Mouse (Mus musculus): ENCODE results near the gene Sfpq. TPM values are rescaled to one million over a fixed set of nuclear protein-coding genes. Genes with fewer than 3 reads are reported as not detected.
A peak's percentile ranks its signal among the peaks of the same experiment; 100 is the strongest.
"Not testable (repeated sequence)": the region's sequence is repeated elsewhere in the genome, so short reads cannot be mapped to it uniquely, and the experiment has no call there.

The Sfpq gene
- total RNA-seq (2021), result 100 to 1,000 TPM; 459 to 501 TPM

GRCm38 (mm10) chr4:127021151-127021945, at the start of gene Sfpq:
TSS of gene Sfpq (plus strand) at chr4:127021324.
- intact Hi-C loops (cut with DNase I), result no loop called here
- DNase-seq, result peak; percentile 98

GRCm38 (mm10) chr4:126977467-126977866, 43.7 kb upstream of the Sfpq start:
- intact Hi-C loops (cut with DNase I), result no loop called here
- DNase-seq, result peak; percentile 37

DNA sequence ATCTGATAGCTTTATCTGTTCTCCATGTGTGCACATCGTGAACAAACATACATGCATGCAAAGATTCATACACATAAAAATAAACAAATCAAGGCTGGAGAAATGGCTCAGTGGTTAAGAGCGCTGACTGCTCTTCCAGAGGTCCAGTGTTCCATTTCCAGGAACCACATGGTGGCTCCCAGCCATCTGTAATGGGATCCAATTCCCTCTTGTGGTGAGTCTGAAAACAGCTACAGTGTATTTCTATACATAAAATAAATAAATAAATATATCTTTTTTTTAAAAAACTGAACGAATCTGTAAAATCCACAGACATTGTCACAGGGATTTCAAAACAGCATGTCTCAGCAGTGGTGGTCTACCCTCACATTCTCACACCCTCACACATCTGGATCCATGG, 42.4 kb upstream of the Sfpq start:
- no peak for DNase-seq
- intact Hi-C loops (cut with DNase I), result no loop called here

DNA sequence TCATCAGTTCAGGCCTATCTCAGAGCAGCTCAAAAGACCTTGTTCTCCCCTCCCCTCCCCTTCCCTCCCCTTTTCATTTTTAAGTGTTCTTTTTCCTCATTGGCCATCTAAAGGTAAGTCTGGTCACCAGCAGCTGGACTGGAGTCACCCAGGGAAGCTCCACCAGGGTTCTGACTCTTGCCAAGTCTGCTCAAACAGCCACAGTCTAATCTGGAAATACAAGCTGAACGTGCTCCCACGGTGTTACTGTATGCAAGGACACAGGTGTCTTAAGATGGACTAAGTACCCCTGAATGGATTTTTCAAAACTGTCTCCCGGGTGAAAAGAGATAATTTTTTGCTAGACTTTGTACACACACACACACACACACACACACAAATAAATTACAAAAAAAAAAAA, 37.8 kb upstream of the Sfpq start:
- DNase-seq, result no peak
- intact Hi-C loops (cut with DNase I), result no loop called here

DNA sequence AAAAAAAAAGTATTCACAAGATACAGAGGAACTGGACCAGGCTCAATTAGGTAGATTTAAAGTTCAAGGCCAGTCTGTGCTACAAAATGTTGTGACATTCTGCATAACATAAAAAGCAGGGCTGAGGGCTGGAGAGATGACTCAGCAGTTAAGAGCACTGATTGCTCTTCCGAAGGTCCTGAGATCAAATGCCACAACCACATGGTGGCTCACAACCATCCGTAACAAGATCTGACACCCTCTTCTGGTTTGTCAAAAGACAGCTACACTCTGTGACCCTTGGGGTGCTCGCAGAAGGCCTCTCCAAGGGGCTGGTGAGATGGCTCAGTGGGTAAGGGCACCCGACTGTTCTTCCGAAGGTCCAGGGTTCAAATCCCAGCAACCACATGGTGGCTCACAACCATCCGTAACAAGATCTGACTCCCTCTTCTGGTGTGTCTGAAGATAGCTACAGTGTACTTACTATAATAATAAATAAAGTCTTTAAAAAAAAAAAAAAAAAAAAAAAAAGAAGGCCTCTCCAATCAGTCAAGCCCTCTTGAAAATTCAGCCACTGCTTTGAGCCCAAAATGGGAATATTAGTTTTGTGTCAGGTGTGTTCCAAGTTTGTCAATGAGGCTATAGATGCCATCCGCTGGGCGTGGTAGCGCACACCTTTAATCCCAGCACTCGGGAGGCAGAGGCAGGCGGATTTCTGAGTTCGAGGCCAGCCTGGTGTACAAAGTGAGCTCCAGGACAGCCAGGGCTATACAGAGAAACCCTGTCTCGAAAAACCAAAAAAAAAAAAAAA, 37.2 kb upstream of the Sfpq start:
- intact Hi-C loops (cut with DNase I); DNase-seq: not testable (repeated sequence)

- intact Hi-C loops (cut with DNase I), result no loop called here
- no peak for DNase-seq
These were observed 34.4 kb upstream of the Sfpq start for GRCm38 (mm10) chr4:126986768-126987167.

DNA sequence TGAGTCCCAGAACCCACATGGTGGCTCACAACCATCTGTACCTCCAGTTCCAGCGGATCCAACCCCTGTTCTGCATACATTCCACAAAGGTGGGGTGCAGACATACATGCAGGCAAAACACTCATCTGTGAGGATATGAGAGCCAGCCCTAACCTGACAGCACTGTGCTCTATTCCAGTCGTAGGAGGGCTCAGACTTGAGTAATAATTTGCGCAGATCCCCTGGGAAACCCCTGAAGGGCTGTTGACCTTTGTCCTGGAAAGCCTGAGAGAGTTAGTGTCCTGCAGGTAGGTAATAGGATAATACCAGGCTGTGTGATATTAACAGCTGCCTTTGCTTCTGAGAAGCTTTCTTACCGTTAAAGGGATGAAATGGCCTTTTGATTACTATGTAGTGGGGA, 32.6 kb upstream of the Sfpq start:
- intact Hi-C loops (cut with DNase I), result no loop called here

DNA sequence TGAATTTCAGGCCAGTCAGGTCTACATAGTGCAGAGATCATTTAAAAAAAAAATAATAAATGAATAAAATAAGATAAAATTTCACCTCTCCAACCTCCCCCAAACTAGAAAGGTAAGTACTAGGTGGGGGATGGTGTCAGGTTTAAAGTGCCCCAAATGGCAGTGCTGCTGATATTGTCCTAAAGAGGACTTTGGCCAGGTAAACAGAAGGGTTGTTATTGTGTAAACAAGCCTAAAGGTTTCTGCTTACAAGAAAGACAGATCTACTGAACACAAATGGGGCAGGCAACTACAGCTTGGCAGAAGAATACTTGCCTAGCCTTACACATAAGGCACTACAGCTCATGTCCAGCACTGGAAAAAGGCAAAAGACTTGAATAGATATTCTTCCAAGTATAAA, 30.6 kb upstream of the Sfpq start:
- intact Hi-C loops (cut with DNase I), result no loop called here

More for the DNA sequence above, 32.6 kb upstream of the Sfpq start:
- DNase-seq, result no peak

GRCm38 (mm10) chr4:126992356-126992755, 28.8 kb upstream of the Sfpq start:
- intact Hi-C loops (cut with DNase I), result no loop called here
- DNase-seq, result no peak

More for the DNA sequence above, 30.6 kb upstream of the Sfpq start:
- DNase-seq, result no peak

GRCm38 (mm10) chr4:126999372-126999771, 21.8 kb upstream of the Sfpq start:
- intact Hi-C loops (cut with DNase I); DNase-seq: not testable (repeated sequence)

GRCm38 (mm10) chr4:127000601-127001105, 20.5 kb upstream of the Sfpq start:
- intact Hi-C loops (cut with DNase I), result no loop called here
- DNase-seq, result no peak

DNA sequence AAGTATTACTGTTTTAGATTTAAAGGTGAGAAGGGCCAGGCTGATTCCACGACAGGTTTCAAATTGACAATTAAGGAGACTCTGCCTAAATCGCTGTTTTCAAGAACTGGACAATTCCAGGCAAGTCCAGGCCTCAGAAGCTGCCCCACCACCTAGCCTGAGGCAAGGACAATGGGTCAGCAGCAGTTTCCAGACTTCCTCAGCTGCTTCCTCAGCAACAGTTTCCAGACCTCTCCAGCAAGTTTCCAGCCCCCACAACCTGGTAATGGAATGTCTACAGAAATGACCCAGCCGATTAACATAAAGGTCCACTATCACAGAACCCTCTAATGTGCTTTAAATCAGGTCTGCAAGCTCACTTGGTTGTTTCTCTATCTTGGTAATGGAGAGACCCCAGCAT, 16.7 kb upstream of the Sfpq start:
- no peak for DNase-seq
- intact Hi-C loops (cut with DNase I), result no loop called here

DNA sequence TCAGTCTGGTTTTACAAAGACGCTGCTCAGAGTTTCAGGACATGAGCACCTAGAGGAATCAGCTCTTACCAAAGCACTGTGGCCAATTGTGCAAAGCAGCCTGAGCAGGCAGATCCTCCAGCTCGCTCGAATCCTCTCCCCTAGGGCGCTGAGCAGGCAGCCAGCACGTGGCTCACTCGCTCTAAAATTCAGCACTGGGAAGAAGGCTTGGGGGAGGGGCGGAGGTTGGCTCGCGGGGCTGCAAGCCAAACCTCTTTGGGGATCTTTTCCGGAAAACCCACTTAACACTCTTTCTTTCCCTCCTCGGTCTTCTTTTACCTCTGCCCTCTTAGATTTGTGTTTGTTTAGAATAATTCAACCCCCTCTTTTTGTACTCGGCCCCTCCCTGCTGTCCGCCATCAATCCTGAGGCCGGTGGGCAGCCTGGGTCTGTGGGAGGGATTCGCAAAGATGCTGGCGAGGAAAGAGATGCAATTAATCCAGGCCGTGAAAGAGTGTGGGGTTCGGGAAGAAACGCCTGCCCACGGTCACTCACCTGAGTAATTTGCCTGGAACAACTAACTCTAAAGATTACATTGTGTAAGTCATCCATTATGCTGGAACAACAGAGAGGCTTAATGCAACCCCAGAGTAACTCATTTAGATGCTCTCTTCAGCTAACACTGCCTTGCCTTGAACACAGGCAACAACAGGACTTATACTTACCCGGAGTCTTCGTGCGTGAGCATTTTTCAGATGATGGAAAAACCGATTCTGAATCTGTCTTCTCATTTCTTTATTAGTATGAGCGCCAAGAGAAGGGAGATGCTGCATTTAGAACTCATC, 15.8 kb upstream of the Sfpq start:
- DNase-seq, result peak; percentile 85
- intact Hi-C loops (cut with DNase I), result no loop called here

DNA sequence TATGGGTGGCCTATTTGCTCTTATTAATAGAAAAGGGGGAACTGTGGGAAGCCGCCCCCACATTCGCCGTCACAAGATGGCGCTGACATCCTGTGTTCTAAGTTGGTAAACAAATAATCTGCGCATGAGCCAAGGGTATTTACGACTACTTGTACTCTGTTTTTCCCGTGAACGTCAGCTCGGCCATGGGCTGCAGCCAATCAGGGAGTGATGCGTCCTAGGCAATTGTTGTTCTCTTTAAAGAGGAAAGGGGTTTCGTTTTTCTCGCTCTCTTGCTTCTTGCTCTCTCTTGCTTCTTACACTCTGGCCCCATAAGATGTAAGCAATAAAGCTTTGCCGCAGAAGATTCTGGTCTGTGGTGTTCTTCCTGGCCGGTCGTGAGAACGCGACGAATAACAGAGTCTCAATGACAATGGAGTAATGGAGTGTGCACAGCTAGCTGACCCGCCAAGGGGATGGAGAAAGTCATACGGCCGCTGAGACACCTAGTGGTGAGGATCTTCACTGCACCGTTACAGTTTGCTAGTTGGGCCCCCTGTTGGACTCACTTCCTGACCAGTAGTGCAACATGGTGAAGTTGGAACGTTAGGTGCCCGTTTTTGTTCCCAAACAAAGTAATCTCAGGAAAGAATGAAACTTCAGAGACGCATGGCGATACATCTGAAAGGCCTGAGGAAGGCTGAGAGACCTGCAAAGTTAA, 5.7 kb upstream of the Sfpq start:
- intact Hi-C loops (cut with DNase I), result not testable (repeated sequence)
- DNase-seq, result peak; percentile 85

- DNase-seq, result no peak
- intact Hi-C loops (cut with DNase I), result no loop called here
These were observed 4.8 kb upstream of the Sfpq start for GRCm38 (mm10) chr4:127016366-127016765.

- DNase-seq, result no peak
- intact Hi-C loops (cut with DNase I), result no loop called here
These were observed 543 bp upstream of the Sfpq start for GRCm38 (mm10) chr4:127020411-127021150.

DNA sequence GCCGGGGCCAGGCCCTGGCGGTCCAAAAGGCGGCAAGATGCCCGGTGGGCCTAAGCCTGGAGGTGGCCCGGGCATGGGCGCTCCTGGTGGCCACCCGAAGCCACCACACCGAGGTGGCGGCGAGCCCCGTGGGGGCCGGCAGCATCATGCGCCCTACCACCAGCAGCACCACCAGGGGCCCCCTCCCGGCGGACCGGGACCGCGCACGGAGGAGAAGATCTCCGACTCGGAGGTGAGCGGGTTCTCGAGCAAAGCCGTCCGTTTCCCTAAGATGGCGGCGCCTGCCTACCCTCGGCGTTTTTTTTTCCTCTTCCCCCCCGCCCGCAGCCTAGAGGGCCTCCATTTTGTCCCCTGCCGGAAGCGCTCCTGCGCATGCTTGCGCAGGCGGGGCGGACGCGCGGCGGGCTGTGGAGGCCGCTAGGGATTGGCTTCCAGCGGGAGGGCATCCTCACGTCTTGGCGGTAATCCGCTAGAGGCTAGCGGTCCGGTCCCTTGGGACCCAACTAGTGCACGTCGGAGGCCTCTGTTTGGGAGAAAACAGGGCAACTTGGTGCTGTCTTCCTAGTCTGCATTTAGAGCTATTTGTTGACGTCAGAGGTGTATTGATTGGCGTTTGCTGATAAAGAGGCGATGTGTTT, 984 bp downstream of the Sfpq start:
- peak; percentile 86 for DNase-seq
- intact Hi-C loops (cut with DNase I), result no loop called here

- DNase-seq, result no peak
- intact Hi-C loops (cut with DNase I), result no loop called here
These were observed 2.1 kb downstream of the Sfpq start for GRCm38 (mm10) chr4:127023201-127023600.

- intact Hi-C loops (cut with DNase I), result no loop called here
- DNase-seq, result no peak
These were observed 3.1 kb downstream of the Sfpq start for GRCm38 (mm10) chr4:127024240-127024639.
